In genomic region chr17:15327106-15327505, GRCm38 (mm10) we compare ENCODE assay signal across 11 mouse cellular contexts. TPM values are rescaled to one million over a fixed set of nuclear protein-coding genes. Genes with fewer than 3 reads are reported as not detected.
DNase-seq lines count a peak whose midpoint lies in the region.
"Had no signal": no experiment of that assay in that cellular context is flagged by ENCODE, and none has a peak within 500 bp of the region (broad histone marks: within the 10 kb centered on the region; RNA-seq: fewer than 3 reads in every experiment).

No protein-coding gene starts in this region.

- peak; percentile 13 to 15 for DNase-seq in heart, adult 18-20 months
- DNase-seq in heart, adult 8-10 months (ENCODE audit: low spot score) = no peak
- peak; percentile 20 for DNase-seq in urinary bladder, postnatal 25 days (ENCODE audit: low spot score)
- no peak for DNase-seq in urinary bladder, postnatal 10 days (ENCODE audit: low spot score)
- DNase-seq in gastrocnemius, postnatal 25 days = peak; percentile 69
- DNase-seq in kidney, postnatal 36 days = no peak
- DNase-seq in embryo, embryonic 10 days (ENCODE audit: low spot score) = no peak
- DNase-seq: B cell, adult 2 months; liver, postnatal 0 days; right cerebral cortex, postnatal 14 days; thymus, adult 18-20 months had no signal

RNA-seq across cellular contexts. Expression of gene Dll1, which starts 49.6 kb away (rescaled TPM):
- 1 to 10 TPM; 4.6 to 5.6 TPM for total RNA-seq in heart, adult 18-20 months (2021)
- total RNA-seq in heart, adult 8-10 months (2022) = 1 to 10 TPM; 3.7 to 7.3 (median 5.7) TPM
- total RNA-seq in gastrocnemius, postnatal 25 days (2021) = 1 to 10 TPM; 3.4 to 3.8 TPM

Comparison
In these comparisons a context has a peak if more than half of its experiments do, and no peak if none do; other contexts are left out.
1. DNase-seq: peak in heart, adult 18-20 months (2 of 2), urinary bladder, postnatal 25 days (single experiment) and gastrocnemius, postnatal 25 days (single experiment); none in heart, adult 8-10 months (single experiment), urinary bladder, postnatal 10 days (single experiment), kidney, postnatal 36 days (0 of 2) and embryo, embryonic 10 days (single experiment).